29 mouse cellular contexts compared by ENCODE assay signal in genomic region chr12:43310293-43310692, GRCm38 (mm10).
DNase-seq lines count a peak whose midpoint lies in the region; ATAC-seq and TF ChIP-seq lines count a peak whose summit lies in the region.
"Had no signal": no experiment of that assay in that cellular context is flagged by ENCODE, and none has a peak within 500 bp of the region (broad histone marks: within the 10 kb centered on the region; RNA-seq: fewer than 3 reads in every experiment).

No protein-coding gene starts in this region.

- H3K36me3 ChIP-seq in hindbrain, postnatal 0 days (ENCODE audit: insufficient read depth, low read length) = no peaks in the 10 kb centered on the region
- no peaks in the 10 kb centered on the region for H3K36me3 ChIP-seq in hindbrain, embryonic 10.5 days
- no peaks in the 10 kb centered on the region for H3K36me3 ChIP-seq in midbrain, embryonic 16.5 days (ENCODE audit: control insufficient read depth, insufficient read depth, low read length)
- H3K36me3 ChIP-seq in midbrain, embryonic 11.5 days (ENCODE audit: control insufficient read depth, insufficient read depth, low read length) = no peaks in the 10 kb centered on the region
- H3K36me3 ChIP-seq: embryonic facial prominence, embryonic 12.5 days; forebrain, embryonic 10.5 days; hindbrain, embryonic 13.5 days had no signal

- peak; percentile 23 to 48 for DNase-seq in cerebellum, postnatal 10 days
- DNase-seq in cerebellum, adult 8-10 months = no peak
- peak; percentile 12 for DNase-seq in hindbrain, postnatal 0 days (ENCODE audit: low spot score)
- no peak for DNase-seq in hindbrain, embryonic 10.5 days (ENCODE audit: low spot score)
- no peak for DNase-seq in midbrain, embryonic 11.5 days (ENCODE audit: low spot score, missing footprints)
- peak; percentile 36 for DNase-seq in Muller cell, postnatal 12 days (ENCODE audit: inconsistent ontology term)
- DNase-seq in adrenal gland, adult 8-10 months = no peak
- DNase-seq: adrenal gland, postnatal 10 days; cerebellum, adult 11-12 months; cerebellum, postnatal 36 days; forebrain, postnatal 0 days; gastrocnemius, postnatal 14 days; heart, adult 11 months; heart, postnatal 36 days; kidney, adult 9 months; kidney, postnatal 10 days; liver; lung, adult 2 months; lung, postnatal 10 days had no signal

- no peaks in the 10 kb centered on the region for H3K4me1 ChIP-seq in hindbrain, postnatal 0 days (ENCODE audit: insufficient read depth, low read length)
- H3K4me1 ChIP-seq in hindbrain, embryonic 10.5 days (replicated peaks) = no peaks in the 10 kb centered on the region
- no peaks in the 10 kb centered on the region for H3K4me1 ChIP-seq in midbrain, embryonic 16.5 days (ENCODE audit: control insufficient read depth, insufficient read depth, low read length)
- H3K4me1 ChIP-seq in midbrain, embryonic 11.5 days (ENCODE audit: control insufficient read depth, insufficient read depth, low read length) = no peaks in the 10 kb centered on the region
- H3K4me1 ChIP-seq: embryonic facial prominence, embryonic 12.5 days; forebrain, embryonic 10.5 days; hindbrain, embryonic 13.5 days had no signal

- H3K27ac ChIP-seq in hindbrain, postnatal 0 days = no peak overlapping the region
- H3K27ac ChIP-seq in hindbrain, embryonic 10.5 days = no peak overlapping the region
- H3K27ac ChIP-seq in midbrain, embryonic 16.5 days (ENCODE audit: low read length) = no peak overlapping the region
- no peak overlapping the region for H3K27ac ChIP-seq in midbrain, embryonic 11.5 days (ENCODE audit: low read depth, low read length)
- H3K27ac ChIP-seq: embryonic facial prominence, embryonic 12.5 days; forebrain, embryonic 10.5 days; hindbrain, embryonic 13.5 days; left cerebral cortex, adult 2 months; liver, embryonic 14.5 days; macrophage had no signal

- no peak overlapping the region for H3K4me3 ChIP-seq in hindbrain, postnatal 0 days (ENCODE audit: low read length)
- H3K4me3 ChIP-seq in hindbrain, embryonic 10.5 days = no peak overlapping the region
- H3K4me3 ChIP-seq in midbrain, embryonic 16.5 days (ENCODE audit: low read depth, low read length) = no peak overlapping the region
- no peak overlapping the region for H3K4me3 ChIP-seq in midbrain, embryonic 11.5 days (ENCODE audit: low read depth, low read length)
- H3K4me3 ChIP-seq: embryonic facial prominence, embryonic 12.5 days; forebrain, embryonic 10.5 days; hindbrain, embryonic 13.5 days; left cerebral cortex, adult 2 months had no signal

- no peak for TF ChIP-seq CTCF in hindbrain, postnatal 0 days (IDR thresholded peaks at IDR 0.05; ENCODE audit: low read depth)

- H3K27me3 ChIP-seq in hindbrain, postnatal 0 days (ENCODE audit: insufficient read depth, low read length) = no peaks in the 10 kb centered on the region
- no peaks in the 10 kb centered on the region for H3K27me3 ChIP-seq in hindbrain, embryonic 10.5 days (ENCODE audit: insufficient read depth, poor library complexity, severe bottlenecking)
- no peaks in the 10 kb centered on the region for H3K27me3 ChIP-seq in midbrain, embryonic 16.5 days (ENCODE audit: control insufficient read depth, insufficient read depth, low read depth, low read length)
- H3K27me3 ChIP-seq in midbrain, embryonic 11.5 days (ENCODE audit: control insufficient read depth, insufficient read depth, low read length) = no peaks in the 10 kb centered on the region
- H3K27me3 ChIP-seq: CH12.LX; embryonic facial prominence, embryonic 12.5 days; hindbrain, embryonic 13.5 days had no signal

- 76% methylated on average over 3 of the region's 3 CpGs for WGBS in hindbrain, postnatal 0 days
- 89% methylated on average over 3 of the region's 3 CpGs for WGBS in hindbrain, embryonic 10.5 days
- 72% methylated on average over 3 of the region's 3 CpGs for WGBS in midbrain, embryonic 16.5 days
- WGBS in midbrain, embryonic 11.5 days = 86% methylated on average over 3 of the region's 3 CpGs

- no peak overlapping the region for H3K9ac ChIP-seq in hindbrain, postnatal 0 days (replicated peaks; ENCODE audit: low read length)
- H3K9ac ChIP-seq in midbrain, embryonic 16.5 days (ENCODE audit: low read depth, low read length) = no peak overlapping the region
- H3K9ac ChIP-seq in midbrain, embryonic 11.5 days (ENCODE audit: low read length) = no peak overlapping the region
- H3K9ac ChIP-seq: embryonic facial prominence, embryonic 12.5 days; forebrain, postnatal 0 days; hindbrain, embryonic 13.5 days; liver, embryonic 14.5 days had no signal

- no peaks in the 10 kb centered on the region for H3K9me3 ChIP-seq in hindbrain, postnatal 0 days (ENCODE audit: low read length)
- H3K9me3 ChIP-seq in hindbrain, embryonic 10.5 days = no peaks in the 10 kb centered on the region
- H3K9me3 ChIP-seq in midbrain, embryonic 16.5 days (replicated peaks; ENCODE audit: control insufficient read depth, low read length, poor library complexity, severe bottlenecking) = no peaks in the 10 kb centered on the region
- no peaks in the 10 kb centered on the region for H3K9me3 ChIP-seq in midbrain, embryonic 11.5 days (ENCODE audit: control insufficient read depth, low read length)
- H3K9me3 ChIP-seq: embryonic facial prominence, embryonic 12.5 days; forebrain, embryonic 10.5 days; hindbrain, embryonic 13.5 days had no signal

- no peak for ATAC-seq in hindbrain, postnatal 0 days
- ATAC-seq in midbrain, embryonic 16.5 days = peak; percentile 36; the same call in 1 of the 2 replicates
- no peak for ATAC-seq in midbrain, embryonic 11.5 days (ENCODE audit: low FRiP score)
- ATAC-seq: forebrain, postnatal 0 days; intestine, postnatal 0 days had no signal

- no peak overlapping the region for H3K4me2 ChIP-seq in hindbrain, postnatal 0 days (ENCODE audit: low read depth, low read length)
- no peak overlapping the region for H3K4me2 ChIP-seq in midbrain, embryonic 16.5 days (ENCODE audit: low read length)
- no peak overlapping the region for H3K4me2 ChIP-seq in midbrain, embryonic 11.5 days
- H3K4me2 ChIP-seq: embryonic facial prominence, embryonic 12.5 days; heart, embryonic 11.5 days; hindbrain, embryonic 13.5 days had no signal

Comparison
In these comparisons a context has a peak if more than half of its experiments do, and no peak if none do; other contexts are left out.
1. DNase-seq: peak in cerebellum, postnatal 10 days (2 of 2), hindbrain, postnatal 0 days (single experiment) and Muller cell, postnatal 12 days (single experiment); none in cerebellum, adult 8-10 months (single experiment), hindbrain, embryonic 10.5 days (single experiment), midbrain, embryonic 11.5 days (single experiment) and adrenal gland, adult 8-10 months (single experiment).